Mouse (Mus musculus) forebrain, embryonic 10.5 days (tissue): ENCODE measurements around the gene Ndufs2. TPM values are rescaled to one million over a fixed set of nuclear protein-coding genes. Genes with fewer than 3 reads are reported as not detected.

Experiments used
- DNase-seq: peaks from one replicate; pipeline ENCODE4 v3.0.0-alpha.2; 2017; ENCODE audit warnings: low spot score; ENCODE audit errors: extremely low spot score
- H3K27ac ChIP-seq: fragments of 300-500 bp; sonication (generic); 2 replicates; pipeline ENCODE4 v1.5.1; 2016; ENCODE audit warnings: mild to moderate bottlenecking
- H3K27me3 ChIP-seq: fragments of 300-500 bp; sonication (generic); 2 replicates; pipeline ENCODE4 v1.6.1; 2016; ENCODE audit warnings: mild to moderate bottlenecking; ENCODE audit not compliant: poor library complexity, severe bottlenecking
- H3K36me3 ChIP-seq: fragments of 300-500 bp; sonication (generic); replicated peaks from 2 replicates; pipeline ENCODE4 v1.6.1; 2016; ENCODE audit warnings: mild to moderate bottlenecking, moderate library complexity
- H3K4me1 ChIP-seq: fragments of 300-500 bp; sonication (generic); 2 replicates; pipeline ENCODE4 v1.6.1; 2016
- H3K4me3 ChIP-seq: fragments of 300-500 bp; sonication (generic); 2 replicates; pipeline ENCODE4 v1.5.1; 2016; ENCODE audit warnings: mild to moderate bottlenecking, moderate library complexity
- H3K9me3 ChIP-seq: fragments of 300-500 bp; sonication (generic); 2 replicates; pipeline ENCODE4 v1.6.1; 2016; ENCODE audit warnings: mild to moderate bottlenecking, moderate library complexity
- WGBS: fragments of 180-500 bp; shearing (Covaris S2); methylation state at CpG from one replicate; pipeline ENCODE4 v1.1.7; 2016; 5-methylcytosine and 5-hydroxymethylcytosine counted together
- polyA plus RNA-seq: library from polyadenylated mRNA; unstranded; fragments of >200 nt; fragmentation: Nextera tagmentation; extraction: Ambion mirVana; gene quantifications from 2 replicates; pipeline ENCODE4 v1.2.1, GENCODE M21; 2016

Gene Ndufs2
- polyA plus RNA-seq, 1 experiment from 2014 or later, result 270 TPM

- no peaks in the 10 kb centered on the region for H3K9me3 ChIP-seq
- H3K4me1 ChIP-seq, result peaks cover 26% of the 10 kb centered on the region
- H3K27ac ChIP-seq, result no peak overlapping the region
- no peaks in the 10 kb centered on the region for H3K27me3 ChIP-seq
- no peak overlapping the region for H3K4me3 ChIP-seq
- WGBS, result 94% methylated on average over 12 of the region's 12 CpGs
- peaks cover 76% of the 10 kb centered on the region for H3K36me3 ChIP-seq
- DNase-seq, result no peak
Observed at GRCm38 (mm10) chr1:171274171-171274570, 23.0 kb upstream of the Ndufs2 start.

GRCm38 (mm10) chr1:171272086-171272485 is 20.9 kb upstream of the Ndufs2 start:
- Histone ChIP-seq H3K27ac (no peak overlapping the region), H3K9me3 (no peaks in the 10 kb centered on the region), H3K4me1 (peaks cover 23% of the 10 kb centered on the region), H3K36me3 (peaks cover 55% of the 10 kb centered on the region), H3K4me3 (peak overlapping the region; percentile 86; the same call in 1 of the 2 replicates), H3K27me3 (no peaks in the 10 kb centered on the region)
- DNase-seq, result no peak
- 93% methylated on average over 3 of the region's 3 CpGs for WGBS

- Histone ChIP-seq H3K27me3 (no peaks in the 10 kb centered on the region), H3K36me3 (peaks cover 51% of the 10 kb centered on the region), H3K9me3 (no peaks in the 10 kb centered on the region), H3K4me3 (peak overlapping the region; percentile 86; the same call in 1 of the 2 replicates), H3K27ac (no peak overlapping the region), H3K4me1 (peaks cover 23% of the 10 kb centered on the region)
- 75% methylated on average over 10 of the region's 10 CpGs for WGBS
- no peak for DNase-seq
Observed at GRCm38 (mm10) chr1:171271622-171272021, 20.4 kb upstream of the Ndufs2 start.

GRCm38 (mm10) chr1:171271196-171271595 is 20.0 kb upstream of the Ndufs2 start:
- peaks cover 23% of the 10 kb centered on the region for H3K4me1 ChIP-seq
- DNase-seq, result no peak
- H3K27me3 ChIP-seq, result no peaks in the 10 kb centered on the region
- 60% methylated on average over 9 of the region's 9 CpGs for WGBS
- peak overlapping the region; percentile 86 for H3K4me3 ChIP-seq
- no peaks in the 10 kb centered on the region for H3K9me3 ChIP-seq
- H3K27ac ChIP-seq, result no peak overlapping the region
- H3K36me3 ChIP-seq, result peaks cover 46% of the 10 kb centered on the region

- Histone ChIP-seq H3K27me3 (no peaks in the 10 kb centered on the region), H3K27ac (peak overlapping the region; percentile 87), H3K4me1 (peaks cover 23% of the 10 kb centered on the region), H3K4me3 (peak overlapping the region; percentile 86), H3K36me3 (peaks cover 40% of the 10 kb centered on the region), H3K9me3 (no peaks in the 10 kb centered on the region)
- under 1% methylated on average over 19 of the region's 19 CpGs for WGBS
- no peak for DNase-seq
Observed at GRCm38 (mm10) chr1:171270573-171270900, 19.3 kb upstream of the Ndufs2 start.

- Histone ChIP-seq H3K4me1 (peaks cover 23% of the 10 kb centered on the region), H3K4me3 (peak within 1 kb of the TSS; percentile 86), H3K36me3 (peaks cover 35% of the 10 kb centered on the region), H3K27ac (peak within 1 kb of the TSS; percentile 87), H3K9me3 (no peaks in the 10 kb centered on the region), H3K27me3 (no peaks in the 10 kb centered on the region)
- 3% methylated on average over 36 of the region's 36 CpGs for WGBS
- DNase-seq, result peak; percentile 96
Observed at GRCm38 (mm10) chr1:171269848-171270572, 18.8 kb upstream of the Ndufs2 start, which contains the start of gene B4galt3. Gene B4galt3 (plus strand): TSS chr1:171270328.

- H3K4me1 ChIP-seq, result peaks cover 28% of the 10 kb centered on the region
- H3K27me3 ChIP-seq, result no peaks in the 10 kb centered on the region
- peaks cover 18% of the 10 kb centered on the region for H3K36me3 ChIP-seq
- DNase-seq, result no peak
- H3K27ac ChIP-seq, result no peak overlapping the region
- no peak overlapping the region for H3K4me3 ChIP-seq
- H3K9me3 ChIP-seq, result no peaks in the 10 kb centered on the region
- WGBS, result 73% methylated on average over 1 of the region's 1 CpGs
Observed at GRCm38 (mm10) chr1:171268341-171268740, 17.2 kb upstream of the Ndufs2 start.

- Histone ChIP-seq H3K36me3 (no peaks in the 10 kb centered on the region), H3K9me3 (no peaks in the 10 kb centered on the region), H3K4me3 (no peak overlapping the region), H3K27me3 (no peaks in the 10 kb centered on the region), H3K4me1 (peaks cover 32% of the 10 kb centered on the region), H3K27ac (no peak overlapping the region)
- WGBS, result 77% methylated on average over 4 of the region's 4 CpGs
- no peak for DNase-seq
Observed at GRCm38 (mm10) chr1:171265971-171266744, 15.0 kb upstream of the Ndufs2 start.

- Histone ChIP-seq H3K9me3 (no peaks in the 10 kb centered on the region), H3K36me3 (peaks cover 5% of the 10 kb centered on the region), H3K4me1 (peaks cover 19% of the 10 kb centered on the region), H3K27me3 (0 out of 2 replicates have a peak, but pooled peaks cover 3% of the 10 kb centered on the region), H3K27ac (peak overlapping the region; percentile 76), H3K4me3 (peak overlapping the region; percentile 43; the same call in 1 of the 2 replicates)
- no peak for DNase-seq
- 83% methylated on average over 3 of the region's 3 CpGs for WGBS
Observed at GRCm38 (mm10) chr1:171263666-171264461, 12.7 kb upstream of the Ndufs2 start.

- WGBS, result 8% methylated on average over 2 of the region's 2 CpGs
- Histone ChIP-seq H3K4me3 (peak overlapping the region; percentile 43), H3K9me3 (no peaks in the 10 kb centered on the region), H3K27ac (peak overlapping the region; percentile 76), H3K27me3 (0 out of 2 replicates have a peak, but pooled peaks cover 3% of the 10 kb centered on the region), H3K36me3 (peaks cover 9% of the 10 kb centered on the region), H3K4me1 (peaks cover 19% of the 10 kb centered on the region)
- no peak for DNase-seq
Observed at GRCm38 (mm10) chr1:171263185-171263611, 12.0 kb upstream of the Ndufs2 start.

GRCm38 (mm10) chr1:171262594-171263130 is 11.5 kb upstream of the Ndufs2 start:
- 12% methylated on average over 8 of the region's 8 CpGs for WGBS
- Histone ChIP-seq H3K27ac (peak overlapping the region; percentile 76), H3K4me3 (peak overlapping the region; percentile 43), H3K4me1 (peaks cover 19% of the 10 kb centered on the region), H3K9me3 (no peaks in the 10 kb centered on the region), H3K36me3 (peaks cover 14% of the 10 kb centered on the region), H3K27me3 (0 out of 2 replicates have a peak, but pooled peaks cover 3% of the 10 kb centered on the region)
- no peak for DNase-seq

- DNase-seq, result no peak
- peaks cover 31% of the 10 kb centered on the region for H3K36me3 ChIP-seq
- peaks cover 22% of the 10 kb centered on the region for H3K4me1 ChIP-seq
- 90% methylated on average over 3 of the region's 3 CpGs for whole genome bisulfite sequencing
- 0 out of 2 replicates have a peak, but pooled peaks cover 3% of the 10 kb centered on the region for H3K27me3 ChIP-seq
- no peak overlapping the region for H3K4me3 ChIP-seq
- no peaks in the 10 kb centered on the region for H3K9me3 ChIP-seq
- no peak overlapping the region for H3K27ac ChIP-seq
Observed at GRCm38 (mm10) chr1:171260316-171260715, 9.1 kb upstream of the Ndufs2 start.
